Mouse (Mus musculus): ENCODE results near the gene Acmsd. TPM values are rescaled to one million over a fixed set of nuclear protein-coding genes. Genes with fewer than 3 reads are reported as not detected.

The Acmsd gene
- polyA plus RNA-seq, 1 experiment from 2014 or later: not detected

- Histone ChIP-seq H3K4me3 (replicated peaks) (no peak overlapping the region), H3K27me3 (replicated peaks) (no peaks in the 10 kb centered on the region), H3K9me3 (replicated peaks) (no peaks in the 10 kb centered on the region), H3K36me3 (no peaks in the 10 kb centered on the region), H3K4me2 (no peak overlapping the region), H3K27ac (replicated peaks) (no peak overlapping the region), H3K4me1 (peaks cover 52% of the 10 kb centered on the region), H3K9ac (replicated peaks) (no peak overlapping the region)
- 80% methylated on average over 3 of the region's 3 CpGs for WGBS
- no peak for ATAC-seq (ENCODE audit: low FRiP score)
Measured at GRCm38 (mm10) chr1:127778611-127779010, 49.4 kb downstream of the Acmsd start.

GRCm38 (mm10) chr1:127780142-127780541 lies 50.9 kb downstream of the Acmsd start:
- no peaks in the 10 kb centered on the region for H3K9me3 ChIP-seq (replicated peaks)
- peaks cover 55% of the 10 kb centered on the region for H3K4me1 ChIP-seq
- H3K9ac ChIP-seq (replicated peaks): no peak overlapping the region
- no peak overlapping the region for H3K4me2 ChIP-seq
- no peaks in the 10 kb centered on the region for H3K36me3 ChIP-seq
- no peak for ATAC-seq (ENCODE audit: low FRiP score)
- H3K27me3 ChIP-seq (replicated peaks): no peaks in the 10 kb centered on the region
- WGBS: 9% methylated on average over 3 of the region's 3 CpGs
- H3K4me3 ChIP-seq (replicated peaks): no peak overlapping the region
- no peak overlapping the region for H3K27ac ChIP-seq (replicated peaks)

- 64% methylated on average over 2 of the region's 2 CpGs for WGBS
- ATAC-seq (ENCODE audit: low FRiP score): no peak
- Histone ChIP-seq H3K9ac (replicated peaks) (no peak overlapping the region), H3K4me3 (replicated peaks) (no peak overlapping the region), H3K9me3 (replicated peaks) (no peaks in the 10 kb centered on the region), H3K36me3 (no peaks in the 10 kb centered on the region), H3K4me2 (no peak overlapping the region), H3K27me3 (replicated peaks) (no peaks in the 10 kb centered on the region), H3K27ac (replicated peaks) (no peak overlapping the region; the same call in 1 of the 2 replicates), H3K4me1 (peaks cover 55% of the 10 kb centered on the region)
Measured at GRCm38 (mm10) chr1:127780849-127781248, 51.6 kb downstream of the Acmsd start.

GRCm38 (mm10) chr1:127783862-127784261 lies 54.6 kb downstream of the Acmsd start:
- no peak for ATAC-seq (ENCODE audit: low FRiP score)
- H3K27ac ChIP-seq (replicated peaks): no peak overlapping the region
- no peaks in the 10 kb centered on the region for H3K36me3 ChIP-seq
- no peaks in the 10 kb centered on the region for H3K9me3 ChIP-seq (replicated peaks)
- no peak overlapping the region for H3K4me3 ChIP-seq (replicated peaks)
- peaks cover 43% of the 10 kb centered on the region for H3K4me1 ChIP-seq
- no peaks in the 10 kb centered on the region for H3K27me3 ChIP-seq (replicated peaks)
- no peak overlapping the region for H3K9ac ChIP-seq (replicated peaks)
- H3K4me2 ChIP-seq: no peak overlapping the region

DNA sequence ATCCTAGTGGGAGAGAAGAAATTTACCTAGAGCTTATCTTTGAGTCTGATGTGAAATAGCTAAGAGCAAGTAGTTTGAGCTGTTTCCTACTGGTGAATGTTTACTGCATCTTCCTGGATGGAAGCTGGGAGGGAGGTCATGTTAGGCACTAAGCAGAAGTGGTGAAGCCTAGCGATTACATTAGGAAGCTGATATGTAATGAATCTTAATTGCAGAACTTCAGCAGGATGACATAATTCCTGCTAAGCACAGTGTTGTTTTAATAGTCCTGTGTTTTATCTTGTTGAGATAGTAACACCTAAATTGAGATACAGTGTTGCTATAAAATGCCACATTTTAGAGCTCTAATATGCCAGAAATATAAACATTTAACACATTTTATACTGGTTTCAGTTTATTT lies 56.7 kb downstream of the Acmsd start:
- no peak for ATAC-seq (ENCODE audit: low FRiP score)
- no peaks in the 10 kb centered on the region for H3K36me3 ChIP-seq
- no peaks in the 10 kb centered on the region for H3K27me3 ChIP-seq (replicated peaks)
- H3K9ac ChIP-seq (replicated peaks): no peak overlapping the region
- H3K4me3 ChIP-seq (replicated peaks): no peak overlapping the region
- H3K9me3 ChIP-seq (replicated peaks): no peaks in the 10 kb centered on the region
- H3K27ac ChIP-seq (replicated peaks): no peak overlapping the region
- peaks cover 27% of the 10 kb centered on the region for H3K4me1 ChIP-seq
- 64% methylated on average over 1 of the region's 1 CpGs for WGBS
- no peak overlapping the region for H3K4me2 ChIP-seq

DNA sequence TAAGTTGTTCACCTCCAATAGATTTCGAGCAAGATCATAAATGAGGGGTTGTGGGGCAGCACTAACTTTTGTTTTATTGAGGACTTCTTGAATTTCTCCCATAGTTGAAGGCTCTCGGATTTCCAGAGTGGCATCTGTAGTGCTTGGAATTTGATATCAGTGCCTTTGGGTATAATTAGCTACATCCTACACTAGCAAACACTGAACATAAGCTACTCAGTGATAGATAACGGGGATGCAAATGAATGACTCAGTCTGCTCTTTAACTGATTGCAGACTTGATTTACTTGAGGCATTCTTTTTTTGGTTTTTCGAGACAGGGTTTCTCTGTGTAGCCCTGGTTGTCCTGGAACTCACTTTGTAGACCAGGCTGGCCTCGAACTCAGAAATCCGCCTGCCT lies 59.7 kb downstream of the Acmsd start:
- peaks cover 13% of the 10 kb centered on the region for H3K4me1 ChIP-seq
- 84% methylated on average over 6 of the region's 6 CpGs for WGBS
- H3K4me3 ChIP-seq (replicated peaks): no peak overlapping the region
- H3K27ac ChIP-seq (replicated peaks): no peak overlapping the region
- peaks cover 6% of the 10 kb centered on the region; the same call in 1 of the 2 replicates for H3K36me3 ChIP-seq
- no peak for ATAC-seq (ENCODE audit: low FRiP score)
- no peak overlapping the region for H3K9ac ChIP-seq (replicated peaks)
- no peaks in the 10 kb centered on the region for H3K27me3 ChIP-seq (replicated peaks)
- H3K9me3 ChIP-seq (replicated peaks): no peaks in the 10 kb centered on the region
- H3K4me2 ChIP-seq: no peak overlapping the region

GRCm38 (mm10) chr1:127793459-127793858 lies 64.2 kb downstream of the Acmsd start:
- no peak overlapping the region for H3K27ac ChIP-seq (replicated peaks)
- no peaks in the 10 kb centered on the region for H3K27me3 ChIP-seq (replicated peaks)
- WGBS: 100% methylated on average over 1 of the region's 1 CpGs
- H3K36me3 ChIP-seq: peaks cover 6% of the 10 kb centered on the region; the same call in 1 of the 2 replicates
- no peaks in the 10 kb centered on the region for H3K9me3 ChIP-seq (replicated peaks)
- ATAC-seq (ENCODE audit: low FRiP score): no peak
- no peaks in the 10 kb centered on the region for H3K4me1 ChIP-seq
- H3K4me2 ChIP-seq: no peak overlapping the region
- no peak overlapping the region for H3K4me3 ChIP-seq (replicated peaks)
- H3K9ac ChIP-seq (replicated peaks): no peak overlapping the region

DNA sequence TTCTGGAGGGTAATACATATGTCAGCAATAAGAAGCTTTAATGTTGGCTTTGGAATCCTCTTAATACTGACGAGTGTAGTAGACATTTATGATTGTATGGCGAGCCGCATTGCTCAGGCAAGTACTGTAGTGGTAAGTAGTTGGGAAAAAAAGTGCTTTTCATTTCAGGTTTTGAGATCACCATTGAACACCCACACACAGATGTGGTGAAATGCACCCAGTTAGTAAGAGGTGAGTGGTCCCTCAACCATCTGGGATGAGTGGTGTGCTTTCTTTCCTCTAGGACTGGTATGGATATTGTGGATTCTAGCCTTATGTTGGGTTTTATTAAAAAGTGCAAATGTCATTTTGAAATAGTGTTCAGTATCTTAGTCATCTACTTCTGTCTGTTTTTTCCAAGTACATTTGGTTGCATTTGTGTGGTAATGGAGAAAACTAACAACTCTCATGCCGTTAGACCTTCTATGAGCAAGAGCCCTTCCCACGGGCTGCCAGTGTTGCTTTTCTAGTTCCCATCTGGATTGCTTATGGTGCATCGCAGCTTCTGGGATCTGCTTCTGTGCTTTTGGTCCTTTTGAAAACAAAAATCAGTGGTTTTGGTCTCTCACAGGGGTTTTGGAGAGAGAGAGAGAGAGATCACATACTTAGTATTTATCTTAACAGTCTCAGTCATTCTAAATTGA lies 66.0 kb downstream of the Acmsd start:
- Histone ChIP-seq H3K9ac (replicated peaks) (no peak overlapping the region), H3K4me3 (replicated peaks) (no peak overlapping the region), H3K27ac (replicated peaks) (no peak overlapping the region), H3K27me3 (replicated peaks) (no peaks in the 10 kb centered on the region), H3K9me3 (replicated peaks) (no peaks in the 10 kb centered on the region), H3K4me1 (no peaks in the 10 kb centered on the region), H3K4me2 (no peak overlapping the region), H3K36me3 (peaks cover 9% of the 10 kb centered on the region; the same call in 1 of the 2 replicates)
- 90% methylated on average over 6 of the region's 6 CpGs for WGBS
- no peak for ATAC-seq (ENCODE audit: low FRiP score)

GRCm38 (mm10) chr1:127796341-127796740 lies 67.1 kb downstream of the Acmsd start:
- Histone ChIP-seq H3K9ac (replicated peaks) (no peak overlapping the region), H3K27ac (replicated peaks) (no peak overlapping the region), H3K27me3 (replicated peaks) (no peaks in the 10 kb centered on the region), H3K36me3 (peaks cover 9% of the 10 kb centered on the region; the same call in 1 of the 2 replicates), H3K4me3 (replicated peaks) (no peak overlapping the region), H3K9me3 (replicated peaks) (no peaks in the 10 kb centered on the region), H3K4me1 (no peaks in the 10 kb centered on the region), H3K4me2 (no peak overlapping the region)
- no peak for ATAC-seq (ENCODE audit: low FRiP score)
- WGBS: 75% methylated on average over 4 of the region's 4 CpGs

DNA sequence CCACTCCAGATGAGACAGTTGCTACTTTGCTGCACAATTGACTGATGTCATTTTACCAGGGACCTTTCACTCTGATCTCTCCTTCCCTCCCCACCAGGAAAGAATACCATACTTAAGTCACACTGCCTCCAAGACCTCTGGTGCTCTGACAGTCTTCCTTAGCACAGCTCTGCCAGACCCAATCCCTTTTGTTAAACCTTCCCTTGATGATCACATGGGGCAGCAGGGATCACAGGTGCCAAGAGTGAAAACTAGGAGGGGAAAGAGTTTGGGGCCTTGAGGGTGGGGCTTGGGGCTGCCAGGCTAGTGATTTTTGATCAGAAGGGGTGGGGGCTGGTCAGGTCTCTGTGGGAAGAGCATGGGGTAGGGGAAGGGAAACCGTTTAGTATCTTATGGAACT lies 67.5 kb downstream of the Acmsd start:
- Histone ChIP-seq H3K9me3 (replicated peaks) (no peaks in the 10 kb centered on the region), H3K4me3 (replicated peaks) (no peak overlapping the region), H3K9ac (replicated peaks) (no peak overlapping the region), H3K27me3 (replicated peaks) (no peaks in the 10 kb centered on the region), H3K4me2 (no peak overlapping the region), H3K36me3 (peaks cover 10% of the 10 kb centered on the region; the same call in 1 of the 2 replicates), H3K27ac (replicated peaks) (no peak overlapping the region), H3K4me1 (no peaks in the 10 kb centered on the region)
- WGBS: 95% methylated on average over 1 of the region's 1 CpGs
- no peak for ATAC-seq (ENCODE audit: low FRiP score)

GRCm38 (mm10) chr1:127802916-127803315 lies 73.7 kb downstream of the Acmsd start:
- no peak overlapping the region for H3K4me2 ChIP-seq
- no peaks in the 10 kb centered on the region for H3K9me3 ChIP-seq (replicated peaks)
- no peaks in the 10 kb centered on the region for H3K4me1 ChIP-seq
- no peak for ATAC-seq (ENCODE audit: low FRiP score)
- no peak overlapping the region for H3K27ac ChIP-seq (replicated peaks)
- H3K27me3 ChIP-seq (replicated peaks): no peaks in the 10 kb centered on the region
- H3K4me3 ChIP-seq (replicated peaks): no peak overlapping the region
- H3K36me3 ChIP-seq: peaks cover 36% of the 10 kb centered on the region
- WGBS: 93% methylated on average over 8 of the region's 8 CpGs
- no peak overlapping the region for H3K9ac ChIP-seq (replicated peaks)

DNA sequence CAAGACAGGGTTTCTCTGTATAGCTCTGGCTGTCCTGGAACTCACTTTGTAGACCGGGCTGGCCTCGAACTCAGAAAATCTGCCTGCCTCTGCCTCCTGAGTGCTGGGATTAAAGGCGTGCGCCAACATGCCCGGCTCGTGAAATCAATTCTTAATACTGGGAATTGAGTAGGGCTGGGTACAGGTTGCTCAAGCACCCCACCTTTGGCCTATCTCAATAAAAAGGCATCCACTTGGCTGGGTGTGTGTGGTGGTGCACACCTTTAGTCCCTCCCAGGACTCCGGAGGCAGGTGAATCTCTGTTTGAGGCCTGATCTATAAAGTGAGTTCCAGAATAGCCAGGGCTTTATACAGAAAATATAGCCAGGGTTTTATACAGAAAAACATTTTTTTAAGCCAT lies 79.5 kb downstream of the Acmsd start:
- no peaks in the 10 kb centered on the region for H3K4me1 ChIP-seq
- H3K4me2 ChIP-seq: no peak overlapping the region
- peaks cover 13% of the 10 kb centered on the region for H3K36me3 ChIP-seq
- H3K27me3 ChIP-seq (replicated peaks): no peaks in the 10 kb centered on the region
- ATAC-seq (ENCODE audit: low FRiP score): no peak
- no peaks in the 10 kb centered on the region for H3K9me3 ChIP-seq (replicated peaks)
- 96% methylated on average over 7 of the region's 7 CpGs for WGBS
- H3K9ac ChIP-seq (replicated peaks): no peak overlapping the region
- no peak overlapping the region for H3K4me3 ChIP-seq (replicated peaks)
- H3K27ac ChIP-seq (replicated peaks): no peak overlapping the region

Measured in neural tube, embryonic 15.5 days (tissue).